Mouse (Mus musculus) forelimb bud, embryonic 11.5 days (tissue): ENCODE results near the gene Cyp3a13.
"Not testable (repeated sequence)": the region's sequence is repeated elsewhere in the genome, so short reads cannot be mapped to it uniquely, and the experiment has no call there.

Experiments used
- DNase-seq: peaks from one replicate; pipeline ENCODE4 v3.0.0-alpha.2; 2012; ENCODE audit warnings: low read depth, low spot score

Cyp3a13 gene

DNA sequence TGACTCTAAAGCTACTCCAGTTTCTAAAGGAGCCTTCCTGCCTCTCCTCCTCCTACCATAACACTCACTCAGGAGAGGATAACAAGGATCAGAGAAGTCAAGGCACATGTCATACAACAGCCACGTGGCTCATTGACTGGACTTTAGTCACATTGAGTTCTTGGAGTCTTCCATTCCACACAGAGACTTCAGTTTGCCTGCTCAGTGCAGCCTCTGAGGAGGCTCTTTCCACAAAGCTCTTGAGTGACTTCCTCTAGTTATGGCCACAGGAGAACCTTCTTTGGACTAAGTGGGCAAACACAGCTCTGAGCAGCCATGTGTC is 49.1 kb downstream of the Cyp3a13 start:
- DNase-seq: not testable (repeated sequence)

DNA sequence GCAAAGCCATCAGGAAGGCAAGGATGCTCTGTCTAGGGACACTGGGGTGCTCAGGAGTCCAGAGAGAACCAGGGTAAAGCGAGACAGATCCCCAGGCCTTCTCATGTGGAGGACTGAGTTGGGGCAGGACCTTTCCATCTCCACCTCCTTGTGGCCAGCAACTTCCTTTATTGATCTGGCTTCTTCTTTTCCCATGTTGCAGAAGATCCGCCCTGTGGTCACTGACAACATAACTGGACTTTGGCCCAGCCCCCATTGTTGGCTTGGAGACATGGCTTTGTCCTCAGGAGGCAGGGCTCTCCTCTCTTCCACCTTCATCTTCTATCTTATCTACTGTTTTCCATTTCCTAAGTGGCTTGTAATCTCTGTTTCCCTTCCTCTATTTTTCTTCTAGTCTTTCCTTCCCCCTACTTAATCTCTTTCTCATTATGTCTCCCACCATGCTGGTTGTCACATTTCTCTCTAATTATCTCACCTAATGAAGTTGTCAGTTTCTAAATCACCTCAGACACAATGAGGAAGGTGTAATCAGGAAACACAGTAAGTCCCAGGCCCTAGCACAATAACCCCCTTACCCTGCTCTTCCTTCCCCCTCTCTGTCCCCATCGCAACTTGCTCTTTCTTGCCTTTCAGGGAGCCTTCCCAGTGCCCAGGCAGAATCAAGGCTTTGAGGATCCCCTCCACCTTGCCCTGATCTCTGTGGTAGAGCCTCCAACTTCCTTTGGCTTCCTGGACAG is 49.6 kb downstream of the Cyp3a13 start, which contains the start of gene Pilrb2:
TSS of gene Pilrb2 (minus strand) at position 172 of the 737 bp plus-strand sequence.
- not testable (repeated sequence) for DNase-seq

DNA sequence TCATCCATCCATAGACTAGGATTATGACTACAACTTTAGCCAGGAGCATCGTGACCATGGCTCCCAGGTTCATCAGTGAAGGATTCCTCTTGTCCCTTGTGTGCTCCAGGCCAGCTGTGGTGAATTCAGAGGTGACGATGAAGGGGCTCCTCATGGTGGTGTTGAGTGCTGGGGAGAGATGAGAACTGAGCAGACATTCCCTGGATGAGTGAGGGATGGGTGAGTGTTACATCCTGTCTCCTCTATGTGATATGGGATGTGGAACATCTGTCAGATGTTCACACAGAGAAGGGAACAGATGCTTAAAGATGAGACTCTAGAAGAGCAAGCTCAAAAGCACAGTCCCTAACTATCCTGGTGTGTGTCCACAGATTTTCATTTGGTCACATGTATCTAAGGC is 52.8 kb downstream of the Cyp3a13 start:
- DNase-seq: not testable (repeated sequence)

DNA sequence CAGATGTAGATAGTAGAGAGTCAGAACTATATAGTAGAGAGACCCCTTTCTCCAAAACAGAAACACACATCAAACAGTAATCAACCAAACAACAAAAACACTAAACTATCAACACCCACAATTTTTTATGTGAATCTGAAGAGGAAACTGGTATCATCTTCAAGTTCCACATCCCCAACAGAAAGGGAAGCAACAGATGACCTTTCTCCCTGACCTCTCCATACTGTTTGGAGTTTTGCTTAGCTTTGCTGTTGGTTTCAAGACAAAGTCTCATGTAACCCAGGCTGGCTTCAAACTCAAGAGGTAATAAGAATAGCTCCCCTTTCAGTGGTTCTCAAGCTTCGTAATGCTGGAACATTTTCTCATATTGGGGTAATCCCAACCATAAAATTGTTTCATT is 57.4 kb downstream of the Cyp3a13 start:
- DNase-seq: not testable (repeated sequence)

DNA sequence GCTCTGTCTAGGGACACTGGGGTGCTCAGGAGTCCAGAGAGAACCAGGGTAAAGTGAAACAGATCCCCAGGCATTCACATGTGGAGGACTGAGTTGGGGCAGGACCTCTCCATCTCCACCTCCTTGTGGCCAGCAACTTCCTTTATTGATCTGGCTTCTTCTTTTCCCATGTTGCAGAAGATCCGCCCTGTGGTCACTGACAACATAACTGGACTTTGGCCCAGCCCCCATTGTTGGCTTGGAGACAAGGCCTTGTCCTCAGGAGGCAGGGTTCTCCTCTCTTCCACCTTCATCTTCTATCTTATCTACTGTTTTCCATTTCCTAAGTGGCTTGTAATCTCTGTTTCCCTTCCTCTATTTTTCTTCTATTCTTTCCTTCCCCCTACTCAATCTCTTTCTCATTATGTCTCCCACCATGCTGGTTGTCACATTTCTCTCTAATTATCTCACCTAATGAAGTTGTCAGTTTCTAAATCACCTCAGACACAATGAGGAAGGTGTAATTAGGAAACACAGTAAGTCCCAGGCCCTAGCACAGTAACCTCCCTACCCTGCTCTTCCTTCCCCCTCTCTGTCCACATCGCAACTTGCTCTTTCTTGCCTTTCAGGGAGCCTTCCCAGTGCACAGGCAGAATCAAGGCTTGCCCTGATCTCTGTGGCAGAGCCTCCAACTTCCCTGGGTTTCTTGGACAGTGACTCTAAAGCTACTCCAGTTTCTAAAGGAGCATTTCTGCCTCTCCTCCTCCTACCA is 63.3 kb downstream of the Cyp3a13 start, which contains the start of gene Pilrb1:
TSS of gene Pilrb1 (minus strand) at position 147 of the 751 bp plus-strand sequence.
- DNase-seq: not testable (repeated sequence)

DNA sequence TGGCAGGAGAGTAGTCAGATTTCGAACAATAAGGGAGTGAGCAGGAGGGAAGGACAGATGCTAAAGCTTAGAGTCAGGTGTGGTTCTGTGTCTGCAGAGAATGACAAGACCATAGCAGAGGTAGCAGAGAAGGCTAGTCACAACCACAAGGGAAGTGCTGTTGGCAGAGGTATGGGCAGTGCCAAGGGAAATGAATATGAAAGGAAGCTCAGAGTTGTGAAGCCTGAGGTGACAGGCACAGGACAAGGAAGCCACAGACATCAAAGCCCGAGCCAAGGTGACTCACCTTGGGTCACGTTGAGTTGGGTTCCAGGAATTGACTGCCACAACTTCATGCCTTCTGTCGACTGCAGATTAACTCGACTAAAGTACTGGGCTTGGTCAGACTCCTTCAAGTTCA is 64.5 kb downstream of the Cyp3a13 start:
- not testable (repeated sequence) for DNase-seq

DNA sequence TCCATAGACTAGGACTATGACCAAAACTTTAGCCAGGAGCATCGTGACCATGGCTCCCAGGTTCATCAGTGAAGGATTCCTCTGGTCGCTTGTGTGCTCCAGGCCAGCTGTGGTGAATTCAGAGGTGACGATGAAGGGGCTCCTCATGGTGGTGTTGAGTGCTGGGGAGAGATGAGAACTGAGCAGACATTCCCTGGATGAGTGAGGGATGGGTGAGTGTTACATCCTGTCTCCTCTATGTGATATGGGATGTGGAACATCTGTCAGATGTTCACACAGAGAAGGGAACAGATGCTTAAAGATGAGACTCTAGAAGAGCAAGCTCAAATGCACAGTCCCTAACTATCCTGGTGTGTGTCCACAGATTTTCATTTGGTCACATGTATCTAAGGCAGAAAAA is 66.5 kb downstream of the Cyp3a13 start:
- DNase-seq: not testable (repeated sequence)

DNA sequence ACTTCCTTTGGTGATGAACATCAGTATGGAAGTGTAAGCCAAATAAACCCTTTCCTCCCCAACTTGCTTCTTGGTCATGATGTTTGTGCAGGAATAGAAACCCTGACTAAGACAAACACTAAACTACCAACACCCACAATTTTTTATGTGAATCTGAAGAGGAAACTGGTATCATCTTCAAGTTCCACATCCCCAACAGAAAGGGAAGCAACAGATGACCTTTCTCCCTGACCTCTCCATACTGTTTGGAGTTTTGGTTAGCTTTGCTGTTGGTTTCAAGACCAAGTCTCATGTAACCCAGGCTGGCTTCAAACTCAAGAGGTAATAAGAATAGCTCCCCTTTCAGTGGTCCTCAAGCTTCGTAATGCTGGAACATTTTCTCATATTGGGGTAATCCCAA is 71.1 kb downstream of the Cyp3a13 start:
- DNase-seq: not testable (repeated sequence)
